Mouse (Mus musculus) kidney, adult 8-10 months (tissue): ENCODE results near the gene Atxn1.

Source experiments
- DNase-seq, 2 experiments: peaks; one replicate each; pipeline ENCODE4 v3.0.0; 2022

Atxn1 gene

DNA sequence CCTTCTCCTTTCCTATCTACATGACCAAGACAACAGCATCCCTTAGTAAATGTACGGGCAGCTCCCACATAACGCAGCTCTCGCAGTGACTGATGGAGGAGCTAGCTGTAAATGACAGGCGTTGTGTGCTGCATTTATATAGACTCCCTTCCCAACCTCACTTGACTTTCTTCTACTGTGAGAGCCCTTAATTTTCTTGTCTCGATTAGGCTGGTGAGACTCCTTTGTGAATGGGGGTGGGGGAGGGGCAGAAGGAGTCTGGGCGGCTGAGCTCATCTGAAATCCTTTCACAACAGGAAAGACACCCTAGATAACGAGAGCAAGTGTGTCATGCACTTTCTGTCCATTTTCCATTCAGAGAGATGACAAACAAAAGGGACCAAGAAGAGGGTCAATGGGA lies 344.5 kb downstream of the Atxn1 start:
- DNase-seq: no peak

DNA sequence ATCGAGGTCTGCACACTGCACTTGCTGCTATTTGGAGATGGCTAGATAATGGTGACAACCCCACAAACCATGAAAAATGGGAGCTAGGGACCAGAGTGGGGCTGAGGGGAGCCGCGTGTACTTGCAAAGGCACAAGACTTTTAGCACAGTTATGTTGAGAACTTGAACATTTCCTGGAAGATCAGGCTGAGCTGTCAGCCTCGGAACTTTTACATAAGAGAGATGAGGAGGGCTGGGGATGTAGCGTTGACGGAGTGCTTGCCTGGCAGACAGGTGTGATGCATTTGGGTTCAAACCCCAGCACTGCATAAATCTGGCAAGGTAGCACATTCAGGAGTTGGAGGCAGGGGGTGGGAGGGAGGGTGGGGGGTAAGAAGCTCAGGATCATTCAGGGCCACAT lies 346.8 kb downstream of the Atxn1 start:
- no peak for DNase-seq

DNA sequence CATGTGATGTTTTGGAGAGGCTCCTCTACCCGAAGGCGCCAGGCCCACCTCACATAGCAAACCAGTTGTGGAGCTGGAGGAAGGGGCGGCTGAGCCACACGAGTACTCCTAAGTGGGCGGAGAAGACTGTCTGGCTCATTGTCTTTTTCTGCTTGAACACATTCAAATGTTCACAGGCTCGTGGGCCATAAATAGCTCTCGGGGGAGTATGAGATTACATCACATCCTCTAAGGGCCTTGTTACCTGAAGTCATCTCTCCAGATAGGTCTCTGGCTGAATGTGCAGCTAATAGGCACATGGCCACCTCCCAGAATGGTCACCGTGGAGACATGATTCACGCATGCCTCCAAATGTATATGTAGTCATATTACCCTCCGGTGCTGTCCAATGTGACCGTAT lies 350.0 kb downstream of the Atxn1 start:
- no peak for DNase-seq

DNA sequence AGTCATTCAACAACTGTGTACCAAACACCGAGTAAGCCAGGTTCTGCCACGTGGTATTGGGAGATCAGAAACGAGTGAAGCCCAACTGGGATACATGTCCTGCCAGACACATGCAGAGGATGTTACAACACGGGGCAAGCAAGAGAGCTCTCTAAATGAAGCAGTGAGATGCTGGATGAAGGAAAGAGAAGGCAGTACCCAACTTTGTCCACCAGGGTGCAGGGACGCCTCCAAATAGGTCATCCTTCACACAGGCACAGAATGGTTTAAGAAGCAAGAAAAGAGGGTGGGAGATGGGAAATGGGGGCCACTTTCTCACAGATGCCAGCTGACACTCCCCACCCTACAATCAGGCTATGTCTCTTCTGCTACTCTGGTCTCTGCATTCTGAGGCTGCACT lies 351.5 kb downstream of the Atxn1 start:
- DNase-seq: peak in 1 of 2 experiments; percentile 37

DNA sequence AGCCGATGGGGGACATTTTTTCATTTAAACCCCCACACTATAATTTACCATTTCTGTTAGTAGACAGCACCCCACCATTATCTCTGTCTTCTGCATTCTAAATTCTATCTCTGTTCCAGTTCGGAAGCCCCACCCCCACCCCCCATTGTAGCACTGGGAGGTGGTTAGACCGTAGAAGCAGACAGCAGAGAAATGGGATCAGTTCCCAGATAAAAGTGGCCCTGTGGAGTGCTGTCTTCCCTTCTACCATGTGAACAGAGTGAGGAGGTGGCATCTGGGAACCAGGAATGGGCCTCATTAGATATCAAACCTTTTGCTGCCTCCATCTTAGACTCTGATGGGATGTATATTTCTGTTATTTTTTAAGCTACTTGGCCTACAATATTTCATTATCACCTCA lies 353.3 kb downstream of the Atxn1 start:
- no peak for DNase-seq

DNA sequence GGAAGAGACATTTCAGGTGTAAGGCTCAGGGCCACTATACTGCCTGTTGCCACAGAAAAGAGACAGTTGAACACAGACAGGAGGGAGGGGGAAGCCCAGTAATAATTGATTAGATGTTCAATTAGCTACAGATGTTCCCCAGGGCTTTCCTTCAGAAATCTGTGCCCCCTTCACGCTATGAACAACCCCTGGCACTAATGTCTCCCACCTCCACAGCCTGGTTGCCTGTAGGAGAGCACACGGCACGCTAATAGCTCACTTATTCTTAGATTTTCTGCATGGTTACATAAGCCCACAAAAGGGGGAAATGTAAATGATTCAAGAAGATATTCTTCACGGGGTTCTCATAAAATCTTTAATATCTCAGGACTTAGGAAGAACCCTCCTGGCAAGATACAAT lies 355.3 kb downstream of the Atxn1 start:
- no peak for DNase-seq

DNA sequence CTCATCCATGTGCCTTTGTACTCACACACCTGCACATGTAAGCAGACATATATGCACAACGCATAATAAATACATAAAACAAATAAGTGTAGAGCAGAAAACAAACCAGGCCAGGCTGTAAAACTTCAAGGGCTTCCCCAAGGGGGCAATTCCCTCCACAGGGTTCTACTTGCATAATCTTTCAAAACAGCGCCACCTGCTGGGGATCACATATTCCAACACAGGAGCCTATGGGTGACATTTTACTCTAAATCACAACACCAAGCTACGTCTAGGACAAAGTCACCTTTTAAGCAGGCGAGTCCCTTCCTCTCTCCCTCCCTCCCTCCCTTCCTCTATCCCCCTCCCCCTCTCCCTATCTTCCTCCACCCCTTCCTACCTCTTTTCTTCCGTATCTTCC lies 356.2 kb downstream of the Atxn1 start:
- DNase-seq: no peak

DNA sequence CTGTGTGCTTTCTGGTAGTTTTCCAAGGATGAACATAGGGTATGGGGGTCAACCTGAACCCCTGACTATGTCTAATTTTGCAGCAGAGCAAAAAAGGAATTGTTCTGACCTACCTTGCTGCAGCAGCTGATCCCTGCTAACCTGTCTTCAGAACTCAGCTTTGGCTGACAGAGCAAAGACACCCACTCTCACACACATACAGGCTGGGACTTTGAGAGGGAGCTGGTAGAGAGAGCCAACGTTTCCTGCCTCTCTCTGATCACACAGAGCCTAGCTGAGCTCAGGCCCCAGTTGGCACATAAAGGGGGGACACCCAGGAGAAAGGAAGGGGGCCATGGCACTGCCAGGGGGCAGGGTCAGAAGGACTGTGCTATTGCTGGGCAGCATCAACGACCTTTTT lies 356.9 kb downstream of the Atxn1 start:
- DNase-seq: no peak

DNA sequence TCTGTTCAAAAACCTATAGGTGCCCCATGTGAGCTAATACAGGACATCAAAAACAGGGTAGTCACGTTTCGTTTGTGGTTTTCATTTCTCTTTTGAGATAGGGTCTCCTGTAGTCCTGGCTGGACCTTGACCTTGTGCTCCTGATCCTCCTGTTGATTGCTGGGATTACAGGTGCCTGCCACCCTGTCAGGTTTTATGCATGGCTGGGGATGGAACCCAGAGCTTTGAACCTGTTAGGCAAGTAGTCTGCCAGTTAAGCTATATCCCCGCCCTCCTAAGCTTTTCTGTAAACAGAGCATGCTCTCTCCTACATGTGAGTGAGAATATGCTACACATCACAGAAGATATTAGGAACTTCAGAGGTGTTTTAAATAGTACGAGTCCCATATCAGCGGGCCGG lies 361.2 kb downstream of the Atxn1 start:
- peak in 1 of 2 experiments; percentile 33 for DNase-seq

DNA sequence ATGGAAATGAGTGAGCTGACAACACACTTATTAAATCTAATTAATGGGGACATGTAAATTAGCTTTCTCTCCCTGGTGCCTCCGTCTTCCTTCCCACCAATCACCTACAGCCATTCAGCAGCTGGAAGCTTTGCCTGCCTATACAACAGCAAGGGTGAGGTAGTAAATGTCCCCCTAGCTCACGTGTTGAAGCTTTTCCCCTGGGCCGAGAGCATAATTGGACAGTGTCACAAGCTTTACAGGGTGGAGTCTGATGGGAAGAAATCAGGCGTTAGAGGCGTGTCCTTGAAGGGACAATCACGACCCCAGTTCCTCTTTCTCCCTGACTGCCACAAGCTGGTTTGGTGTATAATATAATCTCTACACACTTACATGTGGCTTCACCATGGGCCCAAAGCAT lies 364.4 kb downstream of the Atxn1 start:
- no peak for DNase-seq

DNA sequence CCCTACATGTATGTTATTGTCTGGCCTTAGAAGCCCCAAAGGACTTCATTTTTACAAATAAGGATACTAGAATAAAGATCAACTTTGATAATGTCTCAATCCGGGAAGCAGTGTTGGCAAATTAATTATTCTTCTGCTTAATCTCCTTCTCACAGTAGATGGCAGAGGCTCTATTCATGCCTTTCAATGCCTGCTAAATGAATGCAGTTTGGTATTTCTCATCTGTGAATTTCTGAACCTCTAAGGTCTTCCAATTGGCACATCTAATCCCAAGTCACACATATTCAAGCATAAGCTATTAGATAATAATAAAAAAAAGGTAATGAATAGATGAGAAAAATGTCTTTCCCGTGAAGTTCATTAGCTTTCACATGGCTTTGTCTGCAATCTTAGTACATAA lies 365.0 kb downstream of the Atxn1 start:
- DNase-seq: no peak

DNA sequence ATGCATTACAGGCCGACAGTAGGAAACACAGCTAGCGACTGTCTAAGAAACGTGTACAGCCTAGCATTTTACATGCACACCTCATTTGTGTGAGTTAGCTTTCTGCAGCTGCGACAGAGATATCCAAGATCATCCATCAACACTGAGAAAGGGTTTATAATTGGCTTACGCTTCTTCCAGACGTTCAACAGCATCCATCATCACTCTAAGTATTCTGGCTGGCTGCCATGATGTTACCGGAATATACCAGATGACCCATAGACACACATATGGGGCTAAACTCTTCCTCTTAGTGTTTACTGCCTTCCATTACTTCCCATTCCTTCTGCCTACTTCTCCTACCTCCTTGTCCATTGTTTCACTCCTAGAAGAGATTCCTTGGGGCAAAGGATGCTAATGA lies 369.4 kb downstream of the Atxn1 start:
- no peak for DNase-seq

DNA sequence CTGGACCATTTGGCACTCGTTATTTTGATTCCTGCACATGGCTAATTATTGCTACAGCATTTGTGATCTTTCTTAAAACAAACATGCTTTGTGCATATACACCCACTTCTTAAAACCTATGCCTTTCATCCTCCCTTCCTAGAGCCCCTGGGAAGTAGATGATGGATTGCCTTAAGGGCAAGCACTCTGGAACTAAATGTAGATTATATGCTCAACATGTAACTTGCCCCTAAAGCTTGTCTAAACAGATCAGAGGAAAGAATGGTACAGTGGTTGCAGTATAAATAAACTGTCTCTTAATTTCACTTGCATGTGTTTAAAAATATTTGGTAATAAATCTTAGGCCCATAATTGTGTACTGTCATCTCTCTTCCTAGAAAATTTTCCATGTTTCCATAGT lies 370.9 kb downstream of the Atxn1 start:
- DNase-seq: no peak

DNA sequence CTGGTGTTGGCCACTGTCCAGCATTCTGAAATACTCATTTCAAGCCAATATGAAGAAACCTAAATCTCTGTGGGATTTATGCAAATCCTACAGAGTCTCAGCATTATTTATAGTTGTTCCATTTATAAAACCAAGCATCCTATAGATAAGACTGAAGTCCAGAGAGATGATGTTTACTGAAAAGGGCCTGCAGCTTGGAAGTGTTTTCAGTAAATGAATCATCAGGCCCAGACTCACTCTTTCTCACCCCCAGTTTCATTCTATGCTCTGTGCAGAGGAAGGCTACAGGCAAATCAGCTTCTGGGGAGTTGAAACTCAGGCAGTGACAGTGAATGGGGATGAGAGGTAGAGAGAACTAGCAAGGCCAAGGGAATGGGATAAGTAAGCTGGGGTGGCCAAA lies 373.9 kb downstream of the Atxn1 start:
- DNase-seq: no peak

DNA sequence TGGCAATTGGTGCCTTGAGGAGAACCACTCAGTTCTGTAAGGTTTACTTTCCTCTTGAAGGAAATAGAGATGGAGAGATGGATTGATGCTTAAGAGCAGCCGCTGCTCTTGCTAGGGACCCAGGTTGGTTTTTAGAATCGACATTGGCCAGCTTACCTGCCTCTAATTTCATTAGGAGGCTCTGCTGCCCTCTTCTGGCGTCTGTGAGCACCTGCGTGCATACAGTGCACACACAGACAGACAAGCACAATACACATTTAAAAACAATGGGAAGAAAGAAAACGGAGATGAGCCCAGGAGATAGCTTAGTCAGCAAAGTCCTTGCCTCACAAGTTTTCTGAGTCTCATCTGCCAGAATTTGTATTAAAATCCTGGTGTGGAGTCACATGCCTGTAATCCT lies 381.7 kb downstream of the Atxn1 start:
- DNase-seq: no peak

DNA sequence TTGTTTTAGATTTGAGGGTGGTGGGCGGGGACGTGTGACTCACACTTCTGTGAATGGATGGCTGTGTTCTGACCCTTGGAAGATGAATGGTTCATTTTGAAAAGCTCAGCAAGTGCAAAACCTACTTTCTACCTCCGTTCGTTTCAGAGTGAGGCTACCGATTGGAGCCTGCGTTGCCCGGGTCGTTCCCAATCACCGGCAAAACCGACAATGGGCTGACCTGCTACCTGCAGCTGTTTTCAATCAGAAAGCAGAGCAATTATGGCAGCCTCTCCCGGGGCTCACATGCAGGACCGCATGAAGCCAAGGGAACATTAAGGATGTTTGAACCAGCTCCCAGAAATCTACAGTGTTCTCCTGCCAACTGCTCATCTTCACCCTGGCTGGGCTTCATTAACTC lies 382.5 kb downstream of the Atxn1 start:
- DNase-seq: no peak

DNA sequence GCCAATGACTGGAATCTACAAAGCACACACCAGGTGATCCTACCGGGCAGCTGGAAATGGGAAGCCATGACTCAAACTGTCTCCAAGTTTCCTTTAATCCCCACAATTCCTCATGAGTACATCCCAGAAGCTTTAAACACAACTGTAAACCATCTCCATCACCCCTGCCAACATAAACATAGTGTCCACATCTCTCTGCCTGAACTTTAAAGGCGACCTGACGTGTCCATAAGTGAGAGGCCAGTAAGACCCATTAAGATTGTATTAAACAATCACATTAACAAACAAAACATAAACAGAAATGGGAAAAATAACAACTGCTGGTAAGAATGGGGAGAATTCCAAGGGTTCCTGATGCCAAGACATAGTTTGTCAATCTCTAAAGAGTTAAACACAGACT lies 385.1 kb downstream of the Atxn1 start:
- DNase-seq: no peak

DNA sequence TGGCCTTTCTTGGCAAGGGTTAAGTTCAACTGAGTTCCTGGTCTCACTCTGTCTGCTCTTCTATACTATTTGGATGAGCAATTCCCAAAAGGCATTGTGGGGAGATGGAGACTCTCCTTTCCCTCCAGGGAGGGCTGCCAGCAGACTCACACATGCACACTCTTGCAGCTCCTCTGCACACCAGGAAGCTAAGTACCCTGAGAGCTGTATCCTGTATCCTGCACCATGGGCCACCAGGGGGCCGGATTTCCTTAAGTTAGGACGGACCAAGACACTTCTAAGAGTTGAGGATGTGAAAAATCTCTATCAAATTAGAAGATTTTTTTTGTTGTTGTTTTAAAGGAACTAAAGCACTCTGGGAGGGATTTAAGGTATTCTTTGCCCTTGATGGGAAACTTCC lies 387.0 kb downstream of the Atxn1 start:
- peak; percentile 63 to 72 for DNase-seq

DNA sequence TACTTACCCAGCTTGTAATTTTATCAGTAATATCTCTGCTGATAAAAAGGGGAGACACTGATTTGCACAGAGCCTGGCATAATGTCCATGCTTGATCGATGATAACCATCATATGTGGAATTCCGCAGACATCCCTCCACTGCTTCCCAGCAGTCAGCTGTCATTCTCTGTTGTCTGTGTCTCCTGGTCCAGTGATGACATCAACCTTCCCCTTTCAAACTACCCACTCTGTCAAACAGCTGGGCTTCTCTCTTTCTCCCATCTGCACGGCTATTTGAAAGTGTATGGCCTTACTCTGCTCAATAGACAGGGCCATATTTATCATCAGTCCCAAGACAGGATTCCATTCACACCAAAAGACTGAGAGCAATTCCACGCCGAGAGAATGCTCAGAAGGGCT lies 387.4 kb downstream of the Atxn1 start:
- no peak for DNase-seq

DNA sequence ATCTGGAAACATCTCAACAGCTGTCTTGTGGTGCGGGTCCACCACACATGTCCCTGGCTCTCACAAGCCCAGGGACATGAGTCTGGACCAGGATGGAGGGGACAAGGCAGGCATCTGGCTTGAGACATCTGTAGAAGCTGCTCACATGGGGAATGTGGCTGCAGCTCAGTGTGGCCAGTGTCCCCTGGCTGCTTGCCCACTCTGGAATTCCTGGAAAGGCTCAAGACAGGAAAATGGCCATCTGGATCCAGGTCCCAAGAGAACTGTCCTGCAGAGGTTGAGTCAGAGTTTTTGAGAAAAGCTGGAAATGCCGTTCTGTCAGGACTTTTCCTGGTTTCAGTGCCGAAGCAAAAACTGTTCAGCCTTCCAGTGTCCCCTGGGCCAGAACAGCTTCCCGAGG lies 388.6 kb downstream of the Atxn1 start:
- DNase-seq: peak; percentile 80 to 85

DNA sequence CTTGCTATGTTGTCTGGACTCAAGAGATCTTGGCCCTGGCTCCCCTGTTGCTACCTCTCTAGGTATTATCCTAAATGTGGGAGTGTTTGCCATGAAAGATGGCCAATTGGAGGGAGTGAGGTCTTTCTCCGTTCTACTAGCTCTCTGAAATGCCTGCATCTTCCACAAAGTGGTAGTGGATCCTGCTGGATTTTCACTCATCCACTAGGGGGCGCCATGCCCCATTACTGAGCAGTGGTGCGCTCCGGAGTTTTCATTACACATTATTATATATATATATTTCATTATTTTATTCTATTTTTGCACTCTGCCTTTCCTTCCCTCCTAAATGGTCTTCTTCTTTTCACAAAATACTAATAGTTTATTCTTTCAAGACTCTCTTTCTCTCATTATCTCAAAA lies 392.0 kb downstream of the Atxn1 start:
- peak in 1 of 2 experiments; percentile 50 for DNase-seq

DNA sequence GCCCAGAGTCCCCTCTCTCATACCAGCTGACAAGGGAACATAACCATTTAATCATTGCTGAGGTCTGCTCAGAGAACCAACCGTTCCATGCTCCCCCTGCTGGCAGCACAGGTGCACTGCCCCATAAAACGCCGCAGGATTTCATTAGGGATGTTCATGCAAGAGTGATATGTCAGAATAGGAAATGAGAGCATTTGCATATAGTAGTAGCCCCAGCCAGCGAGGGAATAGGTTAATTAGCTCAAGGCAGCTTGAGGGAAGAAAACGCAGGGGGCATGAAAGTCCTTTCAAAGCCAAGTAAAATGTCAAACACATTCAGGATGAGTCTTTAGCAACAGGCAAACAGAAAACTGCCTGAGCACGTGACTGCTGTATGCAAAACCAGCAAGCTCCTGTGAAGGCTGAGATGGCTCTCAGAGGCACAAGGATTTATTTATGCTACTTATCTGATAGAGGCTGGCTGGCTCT lies 393.0 kb downstream of the Atxn1 start:
- peak; percentile 70 to 84 for DNase-seq

DNA sequence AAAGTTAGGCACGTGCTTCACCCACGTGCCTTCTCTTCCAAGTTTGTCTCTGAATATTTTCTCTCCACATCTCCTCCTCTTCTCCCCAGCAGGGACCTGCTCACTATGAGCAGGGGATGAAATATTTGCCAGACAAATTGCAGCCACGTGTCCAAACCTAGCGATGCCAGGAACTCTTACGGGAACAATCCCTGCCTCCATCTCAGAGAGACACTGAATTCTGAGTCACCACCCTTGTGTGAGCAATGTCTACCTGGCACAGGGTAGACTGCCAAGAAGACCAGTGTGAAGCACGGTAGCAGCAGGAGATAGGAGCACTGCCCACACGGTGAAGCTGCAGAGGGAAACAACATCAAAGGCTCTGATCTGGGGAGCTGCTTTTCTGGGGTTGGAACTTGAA lies 394.9 kb downstream of the Atxn1 start:
- no peak for DNase-seq

DNA sequence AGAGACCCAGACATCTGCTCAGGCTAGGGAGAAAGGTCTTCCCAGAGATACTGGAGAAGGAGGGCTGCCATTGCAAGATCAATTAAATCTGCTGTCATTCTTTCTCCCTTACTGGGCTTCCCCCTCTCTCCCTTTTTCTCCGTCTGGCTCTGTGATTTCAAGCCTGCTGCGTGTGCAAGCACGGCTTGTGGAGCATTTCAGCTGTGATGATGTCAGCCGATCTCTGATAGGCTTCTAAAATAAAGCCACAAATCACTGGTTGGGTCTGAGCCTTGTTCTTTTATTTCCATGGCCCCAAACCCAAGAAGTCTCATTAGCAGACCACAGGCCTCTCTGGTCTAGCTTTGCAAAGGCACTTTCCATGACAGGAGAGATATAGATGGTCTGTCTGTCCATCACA lies 399.9 kb downstream of the Atxn1 start:
- no peak for DNase-seq

DNA sequence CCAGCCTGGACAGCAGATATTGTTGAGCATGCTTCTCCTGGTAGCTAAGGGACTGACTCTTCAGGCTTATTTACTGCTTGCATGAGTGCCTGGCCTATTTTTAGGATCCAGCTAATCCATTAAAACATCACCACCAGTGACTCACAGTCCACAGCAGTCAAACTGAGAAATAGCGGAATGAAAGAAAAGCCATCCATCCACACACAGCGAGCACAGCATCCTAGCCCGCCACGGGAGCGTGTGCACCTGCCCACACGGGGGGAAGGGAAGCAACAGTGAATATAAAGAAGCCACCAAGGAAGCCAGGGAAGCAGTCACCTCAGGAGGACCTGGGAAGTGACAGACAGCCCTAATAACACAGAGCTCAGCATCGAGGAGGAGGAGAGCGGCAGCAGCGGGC lies 402.8 kb downstream of the Atxn1 start:
- no peak for DNase-seq

DNA sequence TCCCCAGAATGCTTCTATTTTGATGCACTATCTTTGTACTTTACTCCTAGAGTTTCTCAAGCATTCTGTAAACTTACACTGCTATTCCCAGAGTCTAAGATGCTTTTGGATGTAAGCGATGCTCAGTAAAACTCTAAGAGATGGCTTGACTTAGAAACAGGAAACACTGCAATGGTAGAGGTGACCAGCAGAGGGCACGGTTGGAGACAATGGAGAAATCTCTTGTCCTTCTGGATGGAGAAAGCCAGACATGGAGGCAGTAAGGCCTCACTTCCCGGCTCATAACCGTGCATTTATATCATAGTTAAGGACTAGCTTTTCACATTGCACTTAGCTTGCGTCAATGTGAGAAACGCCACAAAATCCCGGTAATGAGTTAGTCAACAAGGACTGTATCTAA lies 404.3 kb downstream of the Atxn1 start:
- DNase-seq: no peak
